In genomic region chr2:157434497-157434896, GRCm38 (mm10) we compare ENCODE assay signal across 8 mouse cellular contexts. TPM values are rescaled to one million over a fixed set of nuclear protein-coding genes. Genes with fewer than 3 reads are reported as not detected.
A peak's percentile ranks its signal among the peaks of the same experiment; 100 is the strongest.
DNase-seq lines count a peak whose midpoint lies in the region; ATAC-seq and TF ChIP-seq lines count a peak whose summit lies in the region.

No protein-coding gene starts in this region.

- H3K4me2 ChIP-seq in embryonic facial prominence, embryonic 12.5 days (replicated peaks), result no peak overlapping the region
- peak overlapping the region; percentile 10; the same call in 1 of the 2 replicates for H3K4me2 ChIP-seq in limb, embryonic 15.5 days
- H3K4me2 ChIP-seq in stomach, postnatal 0 days (replicated peaks; ENCODE audit: low read depth), result peak overlapping the region; percentile 26

- H3K4me3 ChIP-seq in embryonic facial prominence, embryonic 12.5 days, result no peak overlapping the region
- no peak overlapping the region for H3K4me3 ChIP-seq in limb, embryonic 15.5 days
- no peak overlapping the region for H3K4me3 ChIP-seq in stomach, postnatal 0 days (ENCODE audit: low read depth, low read length)

- peak; percentile 47 for ATAC-seq in embryonic facial prominence, embryonic 12.5 days (ENCODE audit: insufficient number of reproducible peaks, insufficient read depth, low FRiP score, low TSS enrichment)
- ATAC-seq in limb, embryonic 15.5 days (ENCODE audit: insufficient number of reproducible peaks, low FRiP score, low TSS enrichment, low read depth), result peak; percentile 77; the same call in 1 of the 2 replicates
- peak; percentile 32 for ATAC-seq in stomach, postnatal 0 days (ENCODE audit: low FRiP score, low TSS enrichment)

- TF ChIP-seq EP300 in stomach, postnatal 0 days (optimal IDR thresholded peaks at IDR 0.05), result no peak

- 18% methylated on average over 6 of the region's 6 CpGs for WGBS in embryonic facial prominence, embryonic 12.5 days
- WGBS in limb, embryonic 15.5 days, result 21% methylated on average over 6 of the region's 6 CpGs
- WGBS in stomach, postnatal 0 days, result 22% methylated on average over 6 of the region's 6 CpGs

- peaks cover 56% of the 10 kb centered on the region for H3K4me1 ChIP-seq in embryonic facial prominence, embryonic 12.5 days
- peaks cover 70% of the 10 kb centered on the region for H3K4me1 ChIP-seq in limb, embryonic 15.5 days
- peaks cover 22% of the 10 kb centered on the region for H3K4me1 ChIP-seq in stomach, postnatal 0 days (replicated peaks; ENCODE audit: control insufficient read depth, insufficient read depth)

- DNase-seq in kidney, adult 11 months, result peak; percentile 45
- no peak for DNase-seq in kidney, adult 8-10 months
- peak; percentile 20 for DNase-seq in kidney, adult 18-20 months
- DNase-seq in stomach, postnatal 0 days (ENCODE audit: low spot score), result peak; percentile 75
- no peak for DNase-seq in thymus, adult 18-20 months
- no peak for DNase-seq in gastrocnemius, postnatal 14 days

- H3K9ac ChIP-seq in embryonic facial prominence, embryonic 12.5 days, result no peak overlapping the region
- H3K9ac ChIP-seq in limb, embryonic 15.5 days, result 0 out of 2 replicates have a peak overlapping the region, but pooled peaks have one; percentile 5
- peak overlapping the region; percentile 45 for H3K9ac ChIP-seq in stomach, postnatal 0 days (ENCODE audit: low read length)

- H3K27ac ChIP-seq in embryonic facial prominence, embryonic 12.5 days, result peak overlapping the region; percentile 87
- H3K27ac ChIP-seq in limb, embryonic 15.5 days, result peak overlapping the region; percentile 88
- peak overlapping the region; percentile 91 for H3K27ac ChIP-seq in stomach, postnatal 0 days (replicated peaks)

- H3K27me3 ChIP-seq in embryonic facial prominence, embryonic 12.5 days, result no peaks in the 10 kb centered on the region
- H3K27me3 ChIP-seq in limb, embryonic 15.5 days, result no peaks in the 10 kb centered on the region
- H3K27me3 ChIP-seq in stomach, postnatal 0 days (ENCODE audit: control insufficient read depth, insufficient read depth, low read length), result no peaks in the 10 kb centered on the region

- H3K36me3 ChIP-seq in embryonic facial prominence, embryonic 12.5 days, result peaks cover 38% of the 10 kb centered on the region
- H3K36me3 ChIP-seq in limb, embryonic 15.5 days, result peaks cover 24% of the 10 kb centered on the region
- H3K36me3 ChIP-seq in stomach, postnatal 0 days (ENCODE audit: control insufficient read depth, insufficient read depth, low read length), result peaks cover 2% of the 10 kb centered on the region

- H3K9me3 ChIP-seq in embryonic facial prominence, embryonic 12.5 days, result no peaks in the 10 kb centered on the region
- H3K9me3 ChIP-seq in limb, embryonic 15.5 days, result no peaks in the 10 kb centered on the region
- H3K9me3 ChIP-seq in stomach, postnatal 0 days (ENCODE audit: control insufficient read depth, low read length), result no peaks in the 10 kb centered on the region

- no peak for TF ChIP-seq CTCF in stomach, postnatal 0 days (IDR thresholded peaks at IDR 0.05; ENCODE audit: low read depth)

- intact Hi-C loops in gastrocnemius, postnatal 14 days (cut with DNase I; ENCODE audit: low total_unique reads), result no loop called here

RNA-seq across cellular contexts. Expression of gene Src, which starts 16.3 kb away (rescaled TPM):
- 30.8 and 37.3 TPM in 2 replicates for polyA plus RNA-seq in embryonic facial prominence, embryonic 12.5 days (2016; fragmentation: Nextera tagmentation; extraction: Ambion mirVana)
- polyA plus RNA-seq in limb, embryonic 15.5 days (2015; fragmentation: Nextera tagmentation; extraction: Ambion mirVana), result 14.8 and 18.5 TPM in 2 replicates
- polyA plus RNA-seq in stomach, postnatal 0 days (2015; fragmentation: Nextera tagmentation; extraction: Ambion mirVana), result 12.0 and 12.9 TPM in 2 replicates
- total RNA-seq in gastrocnemius, postnatal 14 days (2021), result 1 to 10 TPM; 5.2 to 7.5 TPM

Comparison
In these comparisons a context has a peak if more than half of its experiments do, and no peak if none do; other contexts are left out.
1. DNase-seq: peak in kidney, adult 11 months (single experiment), kidney, adult 18-20 months (single experiment) and stomach, postnatal 0 days (single experiment); none in kidney, adult 8-10 months (0 of 2), thymus, adult 18-20 months (0 of 2) and gastrocnemius, postnatal 14 days (single experiment).
2. Peak in every context shown above with its lines, with median percentiles within 50 percentile points of each other: ATAC-seq and H3K27ac ChIP-seq.